Mouse (Mus musculus): ENCODE data around the gene Tcf7.

Gene Tcf7

GRCm38 (mm10) chr11:52282774-52283595 lies at the start of gene Tcf7:
TSS of gene Tcf7 (minus strand) at chr11:52283014.
- DNase-seq, result peak; percentile 87

- DNase-seq, result no peak
Measured at GRCm38 (mm10) chr11:52327313-52327712, 44.5 kb upstream of the Tcf7 start.

GRCm38 (mm10) chr11:52324442-52325367 lies 41.9 kb upstream of the Tcf7 start:
- no peak for DNase-seq

- DNase-seq, result no peak
Measured at GRCm38 (mm10) chr11:52321540-52321939, 38.7 kb upstream of the Tcf7 start.

- no peak for DNase-seq
Measured at GRCm38 (mm10) chr11:52320529-52320928, 37.7 kb upstream of the Tcf7 start.

- DNase-seq, result no peak
Measured at GRCm38 (mm10) chr11:52319664-52320063, 36.9 kb upstream of the Tcf7 start.

- DNase-seq, result no peak
Measured at GRCm38 (mm10) chr11:52318445-52318844, 35.6 kb upstream of the Tcf7 start.

- DNase-seq, result no peak
Measured at GRCm38 (mm10) chr11:52314102-52314793, 31.4 kb upstream of the Tcf7 start.

GRCm38 (mm10) chr11:52310709-52311108 lies 27.9 kb upstream of the Tcf7 start:
- no peak for DNase-seq

GRCm38 (mm10) chr11:52309487-52309886 lies 26.7 kb upstream of the Tcf7 start:
- DNase-seq, result no peak

GRCm38 (mm10) chr11:52306431-52306830 lies 23.6 kb upstream of the Tcf7 start:
- DNase-seq, result no peak

GRCm38 (mm10) chr11:52305266-52305665 lies 22.5 kb upstream of the Tcf7 start:
- DNase-seq, result no peak

- no peak for DNase-seq
Measured at GRCm38 (mm10) chr11:52302668-52303067, 19.9 kb upstream of the Tcf7 start.

- DNase-seq, result no peak
Measured at GRCm38 (mm10) chr11:52299687-52300086, 16.9 kb upstream of the Tcf7 start.

- no peak for DNase-seq
Measured at GRCm38 (mm10) chr11:52298955-52299354, 16.1 kb upstream of the Tcf7 start.

GRCm38 (mm10) chr11:52297352-52297751 lies 14.5 kb upstream of the Tcf7 start:
- DNase-seq, result peak; percentile 91

- DNase-seq, result no peak
Measured at GRCm38 (mm10) chr11:52294103-52294502, 11.3 kb upstream of the Tcf7 start.

- no peak for DNase-seq
Measured at GRCm38 (mm10) chr11:52292894-52293293, 10.1 kb upstream of the Tcf7 start.

GRCm38 (mm10) chr11:52292346-52292745 lies 9.5 kb upstream of the Tcf7 start:
- no peak for DNase-seq

GRCm38 (mm10) chr11:52286958-52287305 lies 4.1 kb upstream of the Tcf7 start:
- peak; percentile 52 for DNase-seq

- DNase-seq, result no peak
Measured at GRCm38 (mm10) chr11:52286301-52286957, 3.6 kb upstream of the Tcf7 start.

Measured in kidney, postnatal 10 days (tissue).